Mouse (Mus musculus) frontal cortex, adult 2 months (tissue): Measurements from ENCODE around the gene Efna5. TPM values are rescaled to one million over a fixed set of nuclear protein-coding genes. Genes with fewer than 3 reads are reported as not detected.

Experiments
- DNase-seq, 2 experiments: peaks; one replicate each; pipeline ENCODE4 v3.0.0; 2022; ENCODE audit warnings: low spot score in 1 of 2; ENCODE audit errors: extremely low spot score in 1 of 2
- polyA plus RNA-seq: library from polyadenylated mRNA; depleted of rRNA; stranded (reverse); fragments of >200 nt; gene quantifications from 2 replicates; pipeline ENCODE4 v1.2.3, GENCODE M21; 2012

The Efna5 gene
- polyA plus RNA-seq, 1 experiment, result 8.7 TPM

DNA sequence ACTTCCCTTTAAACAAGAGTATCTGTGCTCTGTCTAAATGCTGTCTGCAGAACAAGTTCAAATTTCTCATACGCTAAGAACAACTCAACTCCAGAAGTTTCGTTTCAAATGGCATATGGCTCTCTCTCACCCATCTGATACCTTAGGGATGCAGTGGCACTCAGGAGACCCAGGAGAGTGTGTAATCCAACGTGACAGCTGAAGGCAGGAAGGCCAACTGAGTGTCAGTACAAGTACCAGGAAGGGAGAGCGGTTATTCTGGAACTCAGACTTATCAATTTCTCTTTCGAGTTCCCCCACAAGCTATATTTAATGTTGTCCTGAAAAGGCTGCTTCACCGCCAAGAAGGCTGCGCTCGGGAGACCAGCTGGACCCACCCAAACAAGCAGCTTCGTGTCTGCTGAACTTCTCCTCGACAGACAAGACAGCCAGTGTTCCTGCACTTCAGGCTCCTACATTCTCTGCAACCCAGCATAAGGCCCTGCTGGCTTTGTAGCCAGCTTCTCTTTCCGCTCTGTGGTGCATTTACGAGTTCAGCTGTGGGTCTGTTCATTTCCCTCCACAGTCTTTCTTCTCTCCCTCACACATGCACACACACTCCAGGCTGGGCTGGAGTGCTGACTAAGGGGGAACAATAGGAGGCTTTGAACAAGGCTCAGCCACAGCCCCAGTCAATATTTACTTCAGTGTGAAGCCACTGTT lies 18.7 kb downstream of the Efna5 start:
- DNase-seq, result peak in 1 of 2 experiments; percentile 36

DNA sequence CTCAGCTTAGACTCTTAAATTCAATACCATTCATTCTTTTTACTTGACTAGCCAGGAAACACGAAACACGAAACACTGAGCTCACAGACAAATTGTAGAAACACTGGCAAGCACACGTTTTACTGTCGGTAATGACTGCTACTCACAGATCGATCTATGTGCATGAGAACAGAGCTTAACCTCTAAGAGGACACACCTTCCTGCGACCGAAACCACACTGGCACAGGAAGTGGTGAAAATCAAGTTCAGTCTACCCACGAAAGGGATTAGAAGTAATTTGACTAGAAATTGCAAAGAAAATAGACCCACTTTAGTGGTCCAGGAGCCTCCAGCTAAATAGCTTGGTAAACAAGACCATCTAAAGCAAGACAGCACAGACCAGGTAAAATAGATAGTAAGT lies 23.8 kb downstream of the Efna5 start:
- DNase-seq, result no peak

DNA sequence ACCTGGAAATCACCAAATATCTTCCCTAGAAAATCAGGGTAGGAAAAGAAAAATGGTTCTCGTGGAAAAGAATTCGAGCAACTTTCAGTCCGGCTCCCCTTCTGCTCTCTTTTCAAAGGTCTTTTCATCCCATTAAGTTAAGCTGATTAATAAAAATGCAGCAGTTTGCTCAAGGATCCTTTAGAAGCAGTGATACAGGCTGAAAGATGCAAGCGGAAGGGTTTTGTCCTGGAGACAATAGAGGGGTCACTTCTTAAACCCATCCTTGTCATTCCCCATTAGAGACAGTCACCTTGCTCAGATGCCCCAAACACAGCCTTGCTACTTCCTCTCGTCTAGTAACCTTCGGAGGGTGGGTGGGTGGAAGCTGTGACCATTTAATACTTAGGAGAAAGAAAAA lies 27.4 kb downstream of the Efna5 start:
- no peak for DNase-seq

DNA sequence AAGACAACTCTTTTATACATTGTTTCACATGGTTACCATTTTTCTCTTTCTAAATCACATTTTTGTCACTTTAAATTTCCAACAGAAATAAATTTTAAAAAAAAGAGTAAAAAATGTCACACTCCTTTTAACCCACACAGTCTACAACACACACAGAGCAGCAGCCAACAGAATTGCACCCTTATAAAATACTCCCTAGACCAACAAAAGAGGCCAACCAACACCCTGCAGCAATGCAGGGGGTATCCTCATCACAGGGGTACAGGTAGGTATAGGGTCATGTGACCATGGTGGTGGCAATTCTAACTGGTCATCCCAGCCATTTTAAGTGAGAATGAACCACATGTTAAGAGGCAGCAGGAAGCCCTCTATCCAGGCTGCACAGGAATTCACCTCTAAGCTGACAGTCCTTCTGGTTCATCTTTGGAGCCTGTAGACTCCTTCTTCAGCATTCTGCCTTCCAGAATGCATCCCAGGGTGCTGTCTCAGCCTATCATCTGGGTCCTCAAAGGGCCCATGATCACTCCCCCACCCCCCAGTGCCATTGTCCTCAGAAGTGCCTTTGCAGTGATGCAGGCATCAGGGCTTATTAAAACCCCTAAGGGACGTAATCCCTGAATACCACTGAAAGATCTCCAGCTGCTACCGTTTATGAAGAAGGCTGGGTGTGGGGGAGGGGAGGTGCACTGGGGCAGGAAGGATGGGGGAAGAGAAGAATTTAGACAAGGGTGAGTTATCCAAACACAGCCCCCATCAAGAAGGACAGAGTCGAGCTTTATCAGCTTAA lies 28.1 kb downstream of the Efna5 start:
- no peak for DNase-seq

DNA sequence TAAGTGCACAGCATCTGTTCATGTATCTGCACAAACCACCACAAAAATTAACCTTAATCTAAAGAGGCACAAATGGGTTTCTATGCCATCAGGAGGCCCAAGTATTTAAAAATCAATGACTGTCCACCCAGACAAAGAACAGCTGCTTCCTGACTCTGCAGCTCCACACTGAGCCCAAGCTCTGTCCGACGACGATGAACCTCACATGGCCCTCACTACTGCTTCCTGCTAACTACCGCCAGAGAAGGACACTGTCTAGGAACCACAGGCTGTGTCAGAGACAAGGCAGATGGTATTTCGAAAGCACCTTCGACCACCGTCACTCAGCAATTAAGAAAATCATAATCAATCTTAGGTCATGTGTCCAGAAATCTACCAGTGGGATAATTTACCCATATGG lies 29.8 kb downstream of the Efna5 start:
- DNase-seq, result no peak

DNA sequence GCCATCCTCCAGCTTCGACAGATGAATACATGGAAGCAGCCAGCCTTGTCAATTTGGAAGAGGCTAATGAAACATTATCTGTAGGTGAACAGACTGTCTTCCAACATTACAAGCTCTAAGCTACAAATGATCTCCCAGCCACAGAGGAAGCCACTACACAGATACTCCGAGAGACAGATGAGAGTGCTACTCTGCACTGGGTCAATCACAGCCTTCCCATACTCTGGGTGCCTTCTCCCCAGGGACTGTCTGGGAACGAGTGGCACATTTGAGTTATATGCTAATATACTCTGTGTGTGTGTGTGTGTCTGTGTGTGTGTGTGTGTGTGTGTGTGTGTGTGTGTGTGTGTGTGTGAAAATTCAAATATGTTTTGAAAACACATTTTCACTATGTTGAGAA lies 30.5 kb downstream of the Efna5 start:
- no peak for DNase-seq

DNA sequence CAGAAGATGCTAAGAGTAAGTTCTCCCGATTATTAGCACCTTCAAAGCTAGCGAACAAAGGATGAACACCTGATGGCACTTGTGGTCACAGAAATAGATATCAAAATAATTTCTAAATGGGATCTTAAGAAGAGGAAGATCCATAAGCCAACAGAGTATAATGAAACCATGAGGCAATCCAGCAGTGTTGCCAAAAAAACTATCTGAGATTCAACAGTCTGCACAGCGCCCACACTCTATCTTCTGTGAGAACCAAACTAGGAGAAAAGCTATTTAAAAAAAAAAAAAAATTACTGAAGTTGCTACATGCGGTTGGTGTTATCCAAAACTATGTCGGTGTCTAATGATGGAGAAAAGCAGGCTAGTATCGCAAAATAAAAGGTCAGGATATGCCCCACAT lies 31.4 kb downstream of the Efna5 start:
- peak; percentile 31 to 65 for DNase-seq

DNA sequence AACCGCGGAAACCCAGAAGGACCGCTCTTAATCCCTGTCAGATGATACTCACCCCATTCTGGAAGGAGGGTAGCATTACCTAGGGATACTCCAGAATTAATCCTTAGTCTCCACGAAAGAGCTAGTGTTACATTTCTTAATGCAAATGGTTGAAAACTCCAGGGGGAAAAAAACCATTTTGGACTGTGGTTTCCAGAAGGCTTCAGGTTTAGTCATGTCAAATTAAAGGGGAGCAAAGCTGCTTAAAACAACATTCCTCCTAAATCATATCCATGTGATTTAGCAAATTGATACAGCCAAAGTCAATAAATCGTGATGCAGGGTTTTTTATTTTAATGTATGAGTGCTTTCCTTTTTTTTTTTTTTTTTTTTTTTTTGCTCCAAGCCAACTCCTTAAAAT lies 35.5 kb downstream of the Efna5 start:
- DNase-seq, result no peak

DNA sequence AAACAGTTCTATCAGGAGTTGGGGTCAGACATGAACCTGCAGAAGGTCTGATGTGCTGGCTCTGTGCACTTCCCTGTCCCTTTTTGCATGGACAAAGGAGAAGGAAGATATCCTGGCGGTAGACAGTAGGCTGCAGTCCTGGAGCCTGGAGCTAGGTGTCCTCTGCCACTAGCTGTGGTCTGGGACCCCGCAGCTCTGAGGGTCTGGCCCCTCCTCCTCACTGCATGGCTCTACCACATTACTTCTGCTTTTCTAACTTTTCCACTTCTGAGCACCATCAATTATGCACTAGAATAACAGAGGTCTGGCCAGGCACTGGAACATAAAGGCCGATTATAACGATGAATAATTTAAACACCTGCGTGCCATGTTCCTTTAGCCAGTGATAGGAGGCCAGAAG lies 36.8 kb downstream of the Efna5 start:
- no peak for DNase-seq

DNA sequence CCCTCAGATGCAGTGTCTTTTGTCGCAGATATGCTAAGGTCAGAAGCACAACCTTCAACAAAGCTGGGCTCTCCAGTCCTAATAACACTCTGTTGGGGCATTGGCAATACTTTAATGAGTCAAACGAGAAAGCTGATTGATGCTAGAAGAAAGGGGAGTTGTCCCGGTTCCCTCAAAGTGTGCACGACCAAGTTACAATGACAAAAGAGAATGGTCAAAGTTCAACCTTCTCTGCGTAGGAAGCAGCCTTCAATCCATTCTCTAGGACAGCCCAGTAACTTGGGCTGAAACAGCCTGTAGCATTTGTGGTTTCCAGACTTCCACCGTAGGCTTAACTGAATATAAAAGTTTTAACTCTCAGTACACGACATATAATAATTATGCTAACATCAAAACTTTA lies 43.8 kb downstream of the Efna5 start:
- no peak for DNase-seq

DNA sequence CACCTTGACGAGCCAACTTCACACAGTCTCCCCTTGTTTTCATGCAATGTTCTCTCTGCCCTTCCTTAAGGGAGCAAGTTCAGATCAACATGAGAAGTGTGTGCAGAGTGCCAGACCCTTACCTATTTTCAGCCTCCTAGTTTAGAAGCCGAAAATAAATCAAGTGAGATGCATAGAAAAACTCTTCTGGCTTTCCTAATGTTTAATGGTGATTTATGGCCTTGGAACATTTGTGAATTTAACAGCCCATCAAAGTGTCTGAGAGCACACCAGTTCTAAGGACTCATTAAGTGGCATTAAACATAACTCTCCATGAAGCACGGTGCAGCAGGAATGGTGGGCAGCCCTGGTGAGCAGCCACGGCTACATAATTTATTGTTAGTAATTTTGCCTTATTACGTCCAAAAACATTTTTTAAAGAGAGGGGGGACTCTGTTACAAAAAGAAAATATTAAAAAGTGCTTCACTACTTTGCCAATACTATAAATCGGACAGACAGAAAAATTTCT lies 44.5 kb downstream of the Efna5 start:
- DNase-seq, result no peak

DNA sequence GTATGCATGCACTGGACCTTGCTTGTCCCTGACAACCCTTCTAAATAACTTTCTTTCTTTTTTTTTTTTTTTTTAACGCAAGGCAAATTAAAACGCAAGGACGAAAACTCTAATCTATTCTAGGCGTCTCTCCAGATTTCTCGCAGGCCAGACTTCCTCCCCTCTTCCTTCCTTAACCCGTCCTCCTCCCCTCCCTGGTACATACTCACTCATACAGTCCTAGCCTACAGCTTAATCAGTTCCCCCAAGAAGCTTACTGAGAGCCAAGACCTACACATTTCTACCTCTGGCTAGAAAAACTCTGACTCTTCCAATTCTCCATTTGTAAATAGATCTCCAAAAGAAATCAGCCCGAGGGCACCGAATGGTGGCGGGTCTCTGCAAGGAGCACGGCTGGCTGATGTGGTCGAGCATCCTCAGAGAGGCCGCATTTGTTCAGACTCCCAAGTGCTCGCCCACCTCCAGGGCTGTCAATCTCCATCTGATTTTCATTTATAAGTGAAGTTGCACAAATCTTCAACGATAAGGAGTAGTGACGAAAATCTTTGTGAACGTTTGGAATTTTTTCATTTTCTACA lies 48.5 kb downstream of the Efna5 start:
- no peak for DNase-seq

DNA sequence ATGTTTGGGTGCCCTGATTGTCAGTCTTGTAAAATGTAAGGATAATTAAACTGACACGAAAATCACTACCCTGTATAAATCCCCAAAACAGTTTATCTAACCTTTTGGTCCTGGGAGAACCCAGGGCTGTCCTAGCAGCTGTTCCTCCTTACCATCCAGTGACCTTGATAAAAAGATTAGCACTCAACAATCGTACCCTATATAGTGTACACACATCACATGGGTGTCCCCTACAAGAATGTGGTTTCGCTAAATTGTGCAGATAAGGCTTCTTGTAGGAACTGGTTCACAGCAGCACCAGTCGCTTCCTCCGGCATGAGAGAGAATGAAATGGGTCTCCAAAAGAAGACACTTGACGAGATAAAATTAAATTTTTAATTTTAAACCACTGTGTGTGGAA lies 53.6 kb downstream of the Efna5 start:
- DNase-seq, result no peak

DNA sequence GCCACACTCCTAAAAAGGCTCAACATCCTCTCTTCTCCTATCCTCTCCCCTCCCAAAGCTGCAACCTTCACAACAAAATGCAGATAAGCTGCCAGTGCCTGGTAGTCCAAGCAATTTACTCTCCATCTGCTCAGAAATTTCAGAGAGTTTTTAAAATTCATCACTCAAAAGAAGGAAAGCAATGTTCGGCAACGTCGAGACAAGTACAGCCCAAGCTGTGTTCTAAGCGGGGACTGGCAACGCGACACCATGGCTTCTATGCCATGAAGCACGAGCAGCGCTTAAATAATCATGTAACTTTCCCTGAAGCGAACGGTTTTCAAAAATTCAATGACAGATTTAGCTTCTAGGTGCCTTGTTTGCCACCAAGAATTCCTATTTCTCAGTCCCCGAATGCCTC lies 59.9 kb downstream of the Efna5 start:
- peak in 1 of 2 experiments; percentile 18 for DNase-seq

DNA sequence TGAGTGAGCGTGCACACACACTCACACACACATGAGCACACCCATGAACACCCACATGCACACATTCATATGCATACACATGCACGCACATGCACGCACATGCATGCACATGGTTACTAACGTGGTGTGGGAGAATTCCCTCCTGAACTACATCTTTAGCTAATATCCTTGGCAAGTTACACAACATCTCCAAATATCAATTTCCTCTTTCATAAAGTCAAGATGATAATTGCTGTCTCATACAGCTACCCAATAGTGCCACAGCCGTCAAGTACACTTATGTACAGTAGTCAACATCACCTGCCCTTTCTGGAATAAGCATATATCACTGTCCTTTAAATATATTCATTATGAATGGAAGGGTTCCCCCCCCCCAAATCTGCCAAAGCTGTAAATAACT lies 61.2 kb downstream of the Efna5 start:
- DNase-seq, result no peak

DNA sequence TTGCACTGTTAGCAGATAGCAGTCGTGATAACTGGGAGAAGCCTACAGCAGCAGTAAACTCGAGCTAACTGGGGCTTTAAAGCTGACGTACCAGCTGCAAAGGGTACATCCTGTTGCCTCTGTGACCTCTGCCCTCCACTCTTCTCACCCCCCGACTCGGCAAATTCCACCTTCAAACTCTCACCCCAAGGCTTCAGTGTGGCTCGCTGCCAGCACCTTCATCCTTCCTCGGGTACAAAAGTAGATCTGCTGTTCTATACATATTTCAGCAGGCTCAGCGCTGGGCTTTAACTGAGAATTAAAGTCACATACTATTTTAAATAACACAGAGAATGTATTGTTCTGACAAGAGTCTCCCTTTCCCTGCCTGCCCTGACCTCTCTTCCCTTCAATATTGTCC lies 62.3 kb downstream of the Efna5 start:
- DNase-seq, result no peak

DNA sequence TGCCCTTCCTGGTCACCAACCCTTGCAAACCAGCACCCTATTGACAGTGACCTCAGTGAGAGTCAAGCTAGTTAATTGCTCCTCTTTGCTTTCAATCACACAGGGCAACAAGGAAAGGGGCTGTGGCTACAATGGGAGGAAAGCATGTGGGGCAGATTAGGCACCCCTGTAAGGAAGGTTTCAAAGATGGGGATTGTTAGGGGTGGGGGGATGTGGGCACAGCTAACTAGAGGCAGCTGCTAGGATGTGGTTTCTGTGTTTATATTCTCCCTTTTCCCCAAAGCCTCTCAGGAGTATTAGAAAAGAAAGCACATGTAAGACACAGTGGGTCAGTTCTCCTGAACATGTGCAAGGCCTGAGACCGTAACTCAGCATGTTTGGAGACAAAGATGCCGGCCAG lies 62.8 kb downstream of the Efna5 start:
- DNase-seq, result no peak

DNA sequence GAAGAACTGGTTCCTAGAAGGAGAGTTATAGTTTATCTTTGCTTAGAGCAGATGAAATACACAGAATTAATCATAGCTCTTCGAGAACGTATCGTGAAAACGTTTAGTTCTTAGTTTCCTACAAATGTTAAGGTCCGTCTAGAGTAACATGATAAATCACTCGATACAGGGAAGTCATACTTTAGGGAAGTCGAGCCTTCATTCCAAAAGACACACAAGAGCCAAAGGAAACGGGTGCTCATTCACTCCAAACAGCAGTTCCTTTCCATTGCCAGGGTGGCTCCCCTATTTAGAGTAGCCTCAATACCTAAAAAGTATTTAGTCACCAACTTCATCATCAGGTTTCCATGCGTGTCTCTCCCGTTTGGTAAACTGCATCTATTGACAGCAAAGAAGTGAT lies 64.2 kb downstream of the Efna5 start:
- no peak for DNase-seq

DNA sequence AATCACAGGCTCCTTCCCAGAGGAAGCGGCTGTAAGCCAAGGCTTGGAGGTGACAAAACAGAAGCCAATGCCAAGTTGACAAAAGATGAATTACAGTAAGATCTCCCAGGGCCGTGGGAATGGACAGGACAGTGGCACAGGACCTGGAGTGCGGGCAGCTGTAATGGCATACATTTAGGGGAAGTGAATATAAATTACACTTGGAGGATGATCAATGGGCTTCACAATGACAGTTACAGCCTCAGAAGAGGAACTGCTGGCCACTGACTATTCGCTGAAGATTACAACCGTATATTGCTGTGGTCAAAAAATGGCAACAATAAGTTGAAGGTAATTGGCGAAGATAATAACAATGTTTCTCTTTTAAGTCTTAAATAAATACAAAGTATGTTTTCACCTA lies 67.7 kb downstream of the Efna5 start:
- DNase-seq, result no peak

DNA sequence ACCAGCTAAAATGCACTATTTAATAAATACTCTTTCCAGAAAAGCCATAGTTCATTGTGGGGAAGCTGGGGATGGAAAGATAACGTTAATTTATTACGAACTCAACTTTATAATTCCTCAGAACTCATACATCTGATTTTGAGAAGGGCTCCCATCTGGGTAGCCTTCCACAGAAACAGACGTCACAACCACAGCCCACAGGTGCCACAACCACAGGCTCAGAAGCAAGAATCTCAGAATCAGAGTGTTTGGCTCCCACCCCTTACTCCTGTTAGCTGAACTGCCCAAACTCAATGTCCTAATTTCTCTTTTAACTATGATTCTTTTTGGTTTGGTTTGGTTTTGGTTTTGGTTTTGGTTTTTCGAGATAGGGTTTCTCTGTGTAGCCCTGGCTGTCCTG lies 73.2 kb downstream of the Efna5 start:
- DNase-seq, result no peak

DNA sequence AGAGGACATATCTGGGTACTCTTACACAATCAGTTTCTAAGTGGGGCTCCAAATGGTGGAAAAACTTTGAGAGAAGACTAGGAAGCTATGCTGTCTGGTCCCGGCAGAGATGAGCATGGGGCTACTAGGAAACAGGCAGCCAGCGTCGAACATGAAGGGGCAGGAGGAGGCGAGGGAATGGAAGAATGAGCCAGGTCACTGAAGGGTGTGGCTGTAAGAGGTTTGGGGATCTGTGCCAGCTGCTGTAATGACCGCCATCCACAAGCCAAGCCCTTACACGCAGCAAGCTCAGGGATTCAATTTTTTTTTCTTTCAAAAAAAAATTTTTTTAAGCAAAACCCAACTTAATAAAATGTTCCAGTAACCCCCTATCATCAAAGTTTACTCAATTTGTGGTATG lies 74.5 kb downstream of the Efna5 start:
- no peak for DNase-seq

DNA sequence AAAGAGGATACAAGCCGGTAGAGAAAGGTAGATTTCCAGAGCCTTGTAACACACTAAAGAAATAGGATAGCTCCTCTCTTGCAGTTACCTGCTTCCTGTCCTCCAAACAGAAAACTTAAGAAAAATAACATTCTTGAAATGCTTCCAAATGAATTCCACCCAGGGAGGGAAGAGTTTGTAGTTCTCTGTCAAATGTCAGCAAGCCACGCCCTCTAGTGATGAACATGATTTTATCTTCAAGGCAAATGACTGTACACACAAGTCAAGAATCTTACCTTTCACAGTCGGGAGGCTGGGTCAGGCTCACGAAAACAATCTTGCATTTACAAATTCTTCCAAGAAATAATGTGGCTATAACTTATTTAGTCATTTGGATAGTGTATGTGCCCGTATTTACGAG lies 78.4 kb downstream of the Efna5 start:
- no peak for DNase-seq
